Mouse (Mus musculus) hindbrain, embryonic 16.5 days (tissue): Measurements from ENCODE around the gene Trp53bp1. TPM values are rescaled to one million over a fixed set of nuclear protein-coding genes. Genes with fewer than 3 reads are reported as not detected.
A peak's percentile ranks its signal among the peaks of the same experiment; 100 is the strongest.

ENCODE experiments used
- ATAC-seq: fragments of 200-750 bp; cut with Nextera tagmentation; 2 replicates; pipeline ENCODE4 v1.8.0; 2017; ENCODE audit warnings: moderate TSS enrichment, moderate library complexity
- H3K27ac ChIP-seq: fragments of 300-500 bp; sonication (generic); 2 replicates; pipeline ENCODE4 v1.5.1; 2014; ENCODE audit warnings: low read depth, mild to moderate bottlenecking, control low read depth, low read length, moderate library complexity
- H3K27me3 ChIP-seq: fragments of 300-500 bp; sonication (generic); replicated peaks from 2 replicates; pipeline ENCODE4 v1.6.1; 2014; ENCODE audit warnings: low read length; ENCODE audit not compliant: control insufficient read depth, insufficient read depth
- H3K36me3 ChIP-seq: fragments of 300-500 bp; sonication (generic); 2 replicates; pipeline ENCODE4 v1.6.1; 2014; ENCODE audit warnings: mild to moderate bottlenecking, low read length, moderate library complexity, mixed read lengths; ENCODE audit not compliant: control insufficient read depth, insufficient read depth
- H3K4me1 ChIP-seq: fragments of 300-500 bp; sonication (generic); 2 replicates; pipeline ENCODE4 v1.6.1; 2014; ENCODE audit warnings: low read depth, low read length; ENCODE audit not compliant: control insufficient read depth, insufficient read depth
- H3K4me2 ChIP-seq: fragments of 300-500 bp; sonication (generic); 2 replicates; pipeline ENCODE4 v1.6.1; 2014; ENCODE audit warnings: mild to moderate bottlenecking, low read length, control low read depth, moderate library complexity
- H3K4me3 ChIP-seq: fragments of 300-500 bp; sonication (generic); 2 replicates; pipeline ENCODE4 v1.5.1; 2014; ENCODE audit warnings: mild to moderate bottlenecking, low read length, control low read depth, moderate library complexity
- H3K9ac ChIP-seq: fragments of 300-500 bp; sonication (generic); 2 replicates; pipeline ENCODE4 v1.6.1; 2014; ENCODE audit warnings: low read depth, mild to moderate bottlenecking, control low read depth, low read length, moderate library complexity
- H3K9me3 ChIP-seq: fragments of 300-500 bp; sonication (generic); 2 replicates; pipeline ENCODE4 v1.6.1; 2014; ENCODE audit warnings: mild to moderate bottlenecking, low read length, moderate library complexity; ENCODE audit not compliant: control insufficient read depth
- WGBS: fragments of 180-500 bp; shearing (Covaris S2); extraction: QIAGEN DNeasy Blood & Tissue Kit; methylation state at CpG from one replicate; pipeline ENCODE4 v1.1.7; 2014; 5-methylcytosine and 5-hydroxymethylcytosine counted together
- polyA plus RNA-seq: library from polyadenylated mRNA; unstranded; fragments of >200 nt; fragmentation: Nextera tagmentation; extraction: Ambion mirVana; gene quantifications from 2 replicates; pipeline ENCODE4 v1.2.1, GENCODE M21; 2015

Gene Trp53bp1
- 134 and 146 TPM in 2 replicates for polyA plus RNA-seq

DNA sequence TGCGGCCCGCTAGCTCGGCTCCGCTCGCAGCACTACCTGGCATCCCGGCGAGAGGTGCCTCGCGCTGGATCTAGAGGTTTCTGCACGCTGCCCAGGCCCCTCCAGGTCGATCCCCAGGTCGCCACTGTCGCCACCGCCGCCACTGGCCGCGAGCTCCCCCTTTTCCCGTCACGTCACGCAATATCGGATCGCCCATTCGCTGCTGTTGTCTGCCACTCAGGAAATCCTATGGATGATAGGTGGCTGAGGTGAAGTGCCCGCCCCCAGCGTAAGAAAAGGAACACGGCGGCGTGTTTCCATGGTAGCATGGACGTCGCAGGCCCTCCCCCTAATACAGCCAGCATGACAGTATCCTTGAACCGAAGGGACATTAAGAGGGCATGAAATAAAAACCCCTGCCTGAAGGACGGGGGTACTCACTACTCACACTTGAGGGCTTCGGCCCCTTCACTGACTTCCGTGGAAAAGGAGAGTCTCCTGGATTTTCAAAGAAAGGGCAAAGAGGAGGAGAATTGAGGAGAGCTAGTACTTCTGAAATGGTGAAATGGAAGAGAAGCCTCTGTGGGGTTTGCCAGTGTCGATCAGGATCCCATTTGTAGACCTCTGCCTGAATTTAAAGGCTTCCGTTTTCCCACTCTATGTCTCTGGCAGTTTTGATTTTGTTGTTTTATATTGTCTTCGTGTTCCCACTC lies at the start of gene Trp53bp1:
Trp53bp1 (minus strand) TSS at position 172 of the 692 bp plus-strand sequence.
- Histone ChIP-seq H3K9me3 (no peaks in the 10 kb centered on the region), H3K9ac (peak within 1 kb of the TSS; percentile 93), H3K4me3 (peak within 1 kb of the TSS; percentile 87), H3K27me3 (no peaks in the 10 kb centered on the region), H3K4me1 (peaks cover 31% of the 10 kb centered on the region), H3K27ac (peak within 1 kb of the TSS; percentile 98), H3K36me3 (peaks cover 11% of the 10 kb centered on the region), H3K4me2 (peak within 1 kb of the TSS; percentile 76)
- 0% methylated on average over 37 of the region's 37 CpGs for WGBS
- peak; percentile 99 for ATAC-seq

DNA sequence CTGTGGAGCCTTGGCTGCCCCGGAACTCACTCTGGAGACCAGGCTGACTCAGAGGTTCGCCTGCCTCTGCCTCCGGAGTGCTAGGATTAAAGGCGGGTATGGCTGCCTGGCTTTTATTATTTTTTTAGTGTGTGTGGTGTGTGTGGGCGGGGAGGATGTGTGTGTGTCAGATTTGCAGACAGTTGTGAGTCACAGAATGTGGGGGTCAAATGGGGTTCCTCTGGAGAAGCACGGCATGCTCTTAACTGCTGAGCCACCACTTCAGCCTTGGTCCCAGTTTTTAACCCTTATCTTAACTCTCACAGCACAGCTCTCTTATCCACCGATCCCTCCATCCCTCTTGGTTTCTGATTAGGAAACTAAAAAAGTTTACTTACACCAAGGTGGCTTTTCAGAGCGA lies 45.1 kb upstream of the Trp53bp1 start:
- 77% methylated on average over 8 of the region's 8 CpGs for WGBS
- no peak overlapping the region for H3K4me2 ChIP-seq
- no peaks in the 10 kb centered on the region for H3K9me3 ChIP-seq
- H3K27ac ChIP-seq = no peak overlapping the region
- no peaks in the 10 kb centered on the region for H3K27me3 ChIP-seq
- no peaks in the 10 kb centered on the region for H3K4me1 ChIP-seq
- ATAC-seq = no peak
- no peak overlapping the region for H3K4me3 ChIP-seq
- no peak overlapping the region for H3K9ac ChIP-seq
- peaks cover 9% of the 10 kb centered on the region for H3K36me3 ChIP-seq

DNA sequence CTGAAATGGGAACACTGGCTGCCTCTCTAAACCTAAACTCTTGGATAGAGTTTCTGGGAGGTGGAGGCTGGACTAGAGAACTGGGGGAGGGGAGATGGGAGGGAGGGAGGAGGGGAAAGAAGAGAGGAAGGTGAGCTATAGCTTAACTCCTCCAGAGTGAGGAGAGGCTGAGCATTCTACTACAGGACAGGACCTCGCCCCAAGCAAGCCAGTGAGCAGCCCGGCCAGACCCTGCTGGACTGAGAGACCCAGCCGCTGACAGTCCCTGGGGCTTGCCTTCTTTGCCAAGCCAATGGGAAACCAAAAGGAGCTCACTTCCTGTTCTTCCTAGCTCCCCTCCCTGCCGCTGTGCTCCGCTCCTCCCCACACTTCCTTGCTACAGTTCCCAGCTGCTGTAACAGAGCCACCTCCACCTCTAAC lies 37.8 kb upstream of the Trp53bp1 start:
- Histone ChIP-seq H3K27me3 (no peaks in the 10 kb centered on the region), H3K36me3 (peaks cover 10% of the 10 kb centered on the region), H3K9me3 (no peaks in the 10 kb centered on the region), H3K4me2 (no peak overlapping the region), H3K4me3 (no peak overlapping the region), H3K4me1 (no peaks in the 10 kb centered on the region), H3K9ac (no peak overlapping the region), H3K27ac (no peak overlapping the region)
- ATAC-seq = no peak
- 44% methylated on average over 5 of the region's 5 CpGs for WGBS

DNA sequence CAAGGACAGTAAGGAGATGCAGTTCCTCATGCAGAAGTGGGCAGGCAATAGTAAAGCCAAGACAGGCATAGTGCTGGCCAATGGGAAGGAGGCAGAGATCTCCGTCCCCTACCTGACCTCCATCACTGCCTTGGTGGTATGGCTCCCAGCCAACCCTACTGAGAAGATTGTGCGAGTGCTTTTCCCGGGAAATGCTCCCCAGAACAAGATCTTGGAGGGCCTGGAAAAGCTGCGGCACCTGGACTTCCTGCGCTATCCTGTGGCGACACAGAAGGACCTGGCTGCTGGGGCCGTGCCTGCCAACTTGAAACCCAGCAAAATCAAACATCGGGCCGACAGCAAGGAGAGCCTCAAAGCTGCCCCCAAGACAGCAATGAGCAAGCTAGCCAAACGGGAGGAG lies 28.8 kb upstream of the Trp53bp1 start:
- no peak overlapping the region for H3K4me3 ChIP-seq
- WGBS = 82% methylated on average over 10 of the region's 10 CpGs
- no peaks in the 10 kb centered on the region for H3K27me3 ChIP-seq
- ATAC-seq = no peak
- H3K36me3 ChIP-seq = peaks cover 51% of the 10 kb centered on the region
- H3K4me2 ChIP-seq = no peak overlapping the region
- no peak overlapping the region for H3K27ac ChIP-seq
- no peaks in the 10 kb centered on the region for H3K9me3 ChIP-seq
- H3K4me1 ChIP-seq = peaks cover 22% of the 10 kb centered on the region
- no peak overlapping the region for H3K9ac ChIP-seq

DNA sequence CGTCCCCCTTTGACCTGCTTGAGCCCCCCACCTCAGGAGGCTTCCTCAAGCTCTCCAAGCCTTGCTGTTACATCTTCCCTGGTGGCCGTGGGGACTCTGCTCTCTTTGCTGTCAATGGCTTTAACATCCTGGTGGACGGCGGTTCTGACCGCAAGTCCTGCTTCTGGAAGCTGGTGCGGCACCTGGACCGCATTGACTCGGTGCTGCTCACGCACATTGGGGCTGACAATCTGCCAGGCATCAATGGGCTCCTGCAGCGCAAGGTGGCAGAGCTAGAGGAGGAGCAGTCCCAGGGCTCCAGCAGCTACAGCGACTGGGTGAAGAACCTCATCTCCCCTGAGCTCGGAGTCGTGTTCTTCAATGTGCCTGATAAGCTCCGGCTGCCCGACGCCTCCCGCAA lies 28.3 kb upstream of the Trp53bp1 start:
- H3K9me3 ChIP-seq = no peaks in the 10 kb centered on the region
- H3K9ac ChIP-seq = no peak overlapping the region
- 90% methylated on average over 17 of the region's 17 CpGs for WGBS
- H3K27ac ChIP-seq = no peak overlapping the region
- no peak for ATAC-seq
- H3K4me2 ChIP-seq = no peak overlapping the region
- no peak overlapping the region for H3K4me3 ChIP-seq
- H3K4me1 ChIP-seq = peaks cover 28% of the 10 kb centered on the region
- no peaks in the 10 kb centered on the region for H3K27me3 ChIP-seq
- H3K36me3 ChIP-seq = peaks cover 46% of the 10 kb centered on the region

DNA sequence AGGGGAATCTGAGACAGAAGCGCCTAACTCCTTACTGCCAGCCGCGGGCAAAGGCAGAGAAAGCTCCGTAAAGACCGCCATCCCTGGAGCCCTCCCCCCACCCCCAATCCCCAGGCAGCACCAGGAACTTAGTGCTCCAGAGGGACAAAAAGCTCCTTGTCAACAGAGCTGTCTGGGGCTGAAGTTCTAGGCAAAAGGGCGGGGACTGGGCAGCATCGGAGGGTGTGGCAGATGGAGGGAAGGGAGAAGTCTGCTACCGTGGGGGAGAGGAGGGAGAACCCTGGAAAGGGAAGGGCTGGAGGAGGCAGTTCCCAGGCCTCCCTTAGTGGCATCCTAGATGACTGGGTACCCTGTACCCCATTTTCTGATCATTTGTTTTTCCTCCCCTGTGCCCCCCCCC lies 26.9 kb upstream of the Trp53bp1 start:
- Histone ChIP-seq H3K27me3 (no peaks in the 10 kb centered on the region), H3K27ac (no peak overlapping the region), H3K4me2 (peak overlapping the region; percentile 73), H3K9me3 (no peaks in the 10 kb centered on the region), H3K4me1 (peaks cover 38% of the 10 kb centered on the region), H3K9ac (no peak overlapping the region; the same call in 1 of the 2 replicates), H3K4me3 (peak overlapping the region; percentile 69), H3K36me3 (peaks cover 36% of the 10 kb centered on the region)
- no peak for ATAC-seq
- 6% methylated on average over 8 of the region's 8 CpGs for WGBS

DNA sequence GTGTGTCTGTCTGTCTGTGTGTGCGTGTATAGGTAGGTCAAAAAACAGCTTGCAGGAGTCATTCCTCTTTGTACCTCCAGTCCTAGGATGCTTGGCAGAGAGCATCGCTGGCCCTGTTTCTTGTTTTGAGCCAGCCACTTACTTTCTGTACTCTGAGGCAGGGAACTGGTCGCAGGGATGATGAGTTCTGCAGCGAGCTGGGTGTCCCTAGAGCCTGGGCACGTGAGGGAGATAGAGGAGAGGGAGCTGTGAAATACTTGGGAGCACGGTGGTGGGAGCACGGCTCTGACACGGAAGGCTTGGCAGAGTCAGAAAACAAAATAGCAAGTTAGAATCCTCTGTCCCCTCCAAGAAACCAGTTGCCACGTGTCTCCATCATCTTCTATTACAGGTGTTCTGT lies 26.5 kb upstream of the Trp53bp1 start:
- H3K9me3 ChIP-seq = no peaks in the 10 kb centered on the region
- no peak overlapping the region for H3K27ac ChIP-seq
- H3K4me3 ChIP-seq = peak overlapping the region; percentile 69
- H3K4me2 ChIP-seq = peak overlapping the region; percentile 73
- WGBS = 7% methylated on average over 9 of the region's 9 CpGs
- H3K4me1 ChIP-seq = peaks cover 38% of the 10 kb centered on the region
- no peak overlapping the region; the same call in 1 of the 2 replicates for H3K9ac ChIP-seq
- no peak for ATAC-seq
- H3K27me3 ChIP-seq = no peaks in the 10 kb centered on the region
- H3K36me3 ChIP-seq = peaks cover 32% of the 10 kb centered on the region

DNA sequence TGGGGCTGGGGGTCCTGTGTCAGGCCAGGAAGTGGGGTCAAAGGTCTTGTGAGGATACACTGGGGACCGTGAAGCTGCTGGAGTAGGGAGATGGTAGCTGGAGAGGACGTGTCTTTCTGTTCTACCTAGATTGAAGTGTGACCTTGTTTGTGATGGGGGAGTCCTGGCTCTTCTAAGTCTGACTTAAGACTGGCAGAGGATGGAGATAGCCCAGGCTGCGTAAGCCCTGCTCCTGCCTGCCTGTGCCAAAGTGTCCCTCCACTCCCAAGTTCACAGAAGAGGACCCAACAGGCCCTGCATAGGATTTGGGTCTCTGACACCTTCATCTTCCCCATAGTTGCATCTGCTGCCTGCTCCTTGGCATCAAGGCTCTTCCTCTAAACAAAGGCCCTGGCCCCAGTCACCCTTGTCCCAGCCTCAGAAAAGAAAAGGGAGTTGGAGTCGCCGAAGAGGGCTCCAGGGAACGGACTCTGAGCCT lies 25.6 kb upstream of the Trp53bp1 start:
- Histone ChIP-seq H3K4me3 (peak overlapping the region; percentile 69), H3K4me2 (peak overlapping the region; percentile 73), H3K27me3 (no peaks in the 10 kb centered on the region), H3K36me3 (peaks cover 24% of the 10 kb centered on the region), H3K4me1 (peaks cover 38% of the 10 kb centered on the region), H3K9ac (peak overlapping the region; percentile 80), H3K27ac (peak overlapping the region; percentile 89), H3K9me3 (no peaks in the 10 kb centered on the region)
- ATAC-seq = no peak
- 7% methylated on average over 6 of the region's 6 CpGs for WGBS

DNA sequence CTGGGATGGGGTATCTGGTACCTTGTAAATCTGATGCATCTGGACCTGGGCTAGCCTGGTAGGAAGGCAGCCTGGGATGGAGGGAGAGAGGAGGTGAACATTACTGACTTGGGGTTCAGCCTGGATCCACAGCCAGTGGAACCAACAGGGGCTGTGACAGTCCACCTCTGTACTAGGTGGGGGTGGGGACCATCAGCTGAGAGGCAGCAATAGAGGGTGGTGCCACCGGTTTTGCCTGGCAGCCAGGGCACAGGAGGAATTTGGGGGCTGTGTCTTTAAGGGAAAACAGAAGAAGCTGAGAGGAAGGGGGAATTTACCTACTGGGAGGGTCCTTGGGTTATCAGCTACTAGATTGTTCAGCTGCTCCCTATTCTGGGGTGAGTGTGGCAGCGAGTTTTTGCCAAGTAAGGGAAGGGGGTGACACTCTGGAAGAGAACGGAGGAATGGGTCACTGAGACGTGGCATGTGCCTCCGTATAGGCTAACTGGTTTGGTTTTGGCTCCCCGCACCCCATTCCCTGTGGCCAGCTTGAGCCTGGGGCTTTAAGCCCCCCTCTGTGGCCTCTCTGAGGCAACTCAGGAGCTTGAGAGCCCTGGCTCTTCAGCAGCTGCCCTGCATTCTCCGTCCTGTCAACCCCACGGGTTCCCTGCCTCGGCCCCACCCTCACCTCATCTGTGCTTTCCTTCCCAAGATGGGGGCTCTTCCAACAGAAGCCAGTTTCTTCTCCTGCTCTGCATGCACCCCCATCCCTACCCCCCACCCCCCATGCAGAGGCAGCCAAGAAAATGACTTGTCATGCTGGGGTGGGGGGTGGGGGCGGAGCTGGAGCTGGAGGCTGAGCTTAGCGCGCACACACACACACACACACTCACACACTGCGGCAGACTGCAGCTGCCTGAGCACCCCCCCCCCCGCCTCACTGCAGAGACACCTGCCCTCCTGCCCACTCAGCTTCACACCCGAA lies 24.7 kb upstream of the Trp53bp1 start:
- H3K4me2 ChIP-seq = peak overlapping the region; percentile 73
- H3K27ac ChIP-seq = peak overlapping the region; percentile 89
- no peaks in the 10 kb centered on the region for H3K27me3 ChIP-seq
- H3K36me3 ChIP-seq = peaks cover 15% of the 10 kb centered on the region
- peak; percentile 51 for ATAC-seq
- WGBS = 0% methylated on average over 13 of the region's 15 CpGs
- H3K4me1 ChIP-seq = peaks cover 40% of the 10 kb centered on the region
- H3K4me3 ChIP-seq = peak overlapping the region; percentile 69
- no peaks in the 10 kb centered on the region for H3K9me3 ChIP-seq
- peak overlapping the region; percentile 80 for H3K9ac ChIP-seq
